Mouse (Mus musculus): Measurements from ENCODE around the gene Cavin1.

The Cavin1 gene

GRCm38 (mm10) chr11:100970557-100970937, at the start of gene Cavin1:
TSS of gene Cavin1 (minus strand) at chr11:100970887.
- peak; percentile 15 for DNase-seq

GRCm38 (mm10) chr11:101011641-101012040, 41.0 kb upstream of the Cavin1 start:
- no peak for DNase-seq

DNA sequence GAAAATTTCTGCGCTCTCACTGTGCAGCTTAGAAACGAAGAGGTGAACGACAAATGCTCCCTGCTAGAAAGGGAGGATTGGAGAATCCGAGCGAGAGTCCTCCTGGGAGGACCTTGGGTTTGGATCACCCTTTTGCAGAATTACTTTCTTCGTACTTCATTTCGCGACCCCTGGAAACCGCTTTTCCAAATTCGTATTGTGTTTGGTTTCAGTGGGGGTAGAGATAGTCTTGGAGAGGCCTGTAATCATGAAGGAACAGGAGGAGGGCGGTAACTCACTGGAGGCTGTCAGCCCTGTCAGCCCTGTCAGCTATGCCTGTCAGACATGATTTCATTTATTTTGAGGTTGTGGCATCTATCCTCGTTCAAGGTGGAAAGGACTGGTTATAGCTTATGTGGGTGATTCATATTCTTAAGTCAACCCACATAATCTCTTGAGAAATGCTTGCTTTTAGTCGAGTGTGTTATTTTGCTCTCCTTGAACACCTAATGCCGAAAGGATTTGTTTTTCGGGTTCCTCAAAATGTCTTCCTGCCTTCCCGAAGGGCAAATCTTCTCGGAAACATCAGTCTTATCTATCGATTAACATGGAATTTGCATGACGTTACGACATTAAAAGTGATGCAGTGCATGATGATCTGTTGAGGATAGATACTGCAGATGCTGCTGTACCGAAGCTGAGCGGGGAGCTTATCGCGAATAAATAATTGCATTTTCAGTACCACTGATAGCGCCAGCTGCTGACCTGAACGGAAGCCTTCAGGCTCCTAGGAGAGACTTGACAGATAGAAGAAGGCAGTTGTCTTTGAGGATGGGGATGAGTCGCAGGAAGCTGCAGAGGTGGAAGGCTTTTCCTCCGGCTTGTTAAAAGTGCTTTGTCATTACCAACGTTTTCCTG, 39.4 kb upstream of the Cavin1 start:
- DNase-seq = peak; percentile 27 to 34

DNA sequence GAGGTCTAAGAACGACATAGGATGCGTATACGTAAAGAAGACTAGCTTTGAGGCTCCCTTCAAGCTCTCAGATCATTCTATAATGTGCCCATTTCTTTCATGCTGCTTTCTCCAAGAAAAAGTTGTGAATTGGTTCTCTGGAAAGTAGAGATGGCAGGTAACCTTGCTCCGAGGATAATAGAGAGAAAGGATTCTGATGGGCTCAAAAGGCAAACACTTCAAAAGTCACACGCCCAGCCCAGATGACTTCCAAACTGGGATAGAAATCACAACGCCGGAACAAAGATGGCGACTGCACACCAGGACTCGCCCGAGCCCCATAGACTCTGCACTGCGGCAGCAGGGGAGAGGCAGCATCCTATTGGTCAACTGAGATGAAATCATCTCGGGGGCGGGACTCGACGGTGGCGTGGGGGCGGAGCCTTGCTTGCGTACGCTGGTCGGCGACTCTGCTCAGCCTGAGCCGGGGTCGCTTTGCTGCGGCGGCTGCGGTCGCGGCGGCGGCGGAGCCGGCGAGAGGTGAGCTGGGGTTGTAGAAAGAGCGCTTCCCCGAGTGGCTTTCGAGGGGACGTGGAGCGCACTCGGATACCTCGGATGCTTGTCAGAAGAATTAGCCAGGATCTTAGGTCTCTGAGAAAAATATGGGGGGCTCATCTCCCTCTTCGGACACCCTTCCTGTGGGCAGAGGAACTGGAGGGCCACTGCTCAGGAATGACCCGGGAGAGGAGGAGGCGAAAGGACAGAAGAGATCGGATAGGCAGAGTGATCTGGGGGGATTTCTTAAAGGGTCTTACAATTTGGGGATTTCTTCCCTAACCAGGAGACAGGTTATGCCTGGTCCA, 38.6 kb upstream of the Cavin1 start, which contains the start of gene Atp6v0a1:
TSS of gene Atp6v0a1 (plus strand) at position 407 of the 842 bp plus-strand sequence.
- peak; percentile 97 to 99 for DNase-seq

DNA sequence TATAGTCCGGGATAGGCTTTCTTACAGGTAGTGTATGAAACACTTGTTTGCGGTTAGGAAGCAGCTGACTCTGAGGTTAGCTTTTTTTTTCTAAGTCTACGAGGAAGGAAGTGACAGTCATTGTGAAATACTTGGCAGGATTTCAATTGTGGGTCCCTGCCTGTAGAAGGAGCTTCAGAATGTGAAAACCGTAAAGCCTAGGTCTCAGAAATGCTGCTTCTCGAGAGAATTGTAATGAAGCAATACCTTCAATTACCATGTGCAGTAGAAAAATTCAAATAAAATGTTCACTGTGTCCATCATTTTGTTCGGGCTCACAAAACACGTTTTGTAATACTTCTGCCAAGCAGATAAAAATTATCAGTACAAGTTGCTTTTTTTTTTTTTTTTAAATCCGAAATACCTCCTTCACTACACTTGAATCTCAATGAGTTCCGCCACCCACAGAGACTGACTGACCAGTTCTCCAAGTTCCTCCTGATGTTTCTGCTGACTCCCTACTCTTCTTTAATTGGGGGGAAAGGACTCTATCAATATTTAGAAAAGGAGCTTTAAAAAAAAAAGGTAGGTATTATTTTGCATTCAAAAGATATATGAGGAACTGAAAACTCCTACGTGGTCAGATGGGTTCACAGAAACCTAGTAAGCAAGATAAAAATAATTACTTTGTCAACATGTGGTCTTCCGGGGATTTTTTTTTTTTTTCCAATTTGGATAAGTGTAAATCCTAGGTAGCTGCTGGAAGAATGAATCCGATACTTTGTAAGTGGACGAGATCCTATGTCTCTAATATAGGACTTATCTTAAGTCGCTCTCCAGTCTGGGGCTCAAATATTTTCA, 37.7 kb upstream of the Cavin1 start:
- peak; percentile 73 to 80 for DNase-seq

DNA sequence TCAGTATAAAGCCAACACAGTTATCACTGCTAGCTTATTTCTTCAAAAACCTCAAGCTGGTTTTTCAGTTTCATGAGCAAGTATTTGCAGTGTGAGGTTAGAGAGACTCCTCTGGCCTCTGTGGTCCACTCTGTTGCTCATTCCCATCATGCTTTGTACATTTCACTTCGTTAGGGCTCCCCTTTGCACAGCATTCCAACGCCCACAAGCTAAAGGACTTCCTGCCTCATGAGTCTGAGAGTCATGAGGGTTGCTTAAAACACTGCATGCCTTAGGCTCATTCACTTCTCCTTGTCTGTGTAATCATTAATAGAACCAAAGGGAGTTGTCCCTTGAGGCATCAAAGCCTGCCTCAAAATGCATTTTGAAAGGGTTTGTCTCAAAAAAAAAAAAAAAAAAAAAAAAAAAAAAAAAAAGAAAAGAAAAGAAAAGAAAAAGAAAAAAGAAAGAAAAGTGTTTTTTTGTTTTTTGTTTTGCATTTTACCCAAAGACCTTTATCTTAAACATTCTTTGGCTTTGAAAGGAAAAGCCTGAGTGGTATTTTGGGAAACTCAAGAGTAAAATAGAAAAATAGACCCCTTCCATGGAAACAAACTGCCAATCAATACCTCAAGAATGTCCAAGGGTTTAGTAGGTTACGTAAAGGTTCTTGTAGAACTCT, 32.5 kb upstream of the Cavin1 start:
- no peak for DNase-seq

DNA sequence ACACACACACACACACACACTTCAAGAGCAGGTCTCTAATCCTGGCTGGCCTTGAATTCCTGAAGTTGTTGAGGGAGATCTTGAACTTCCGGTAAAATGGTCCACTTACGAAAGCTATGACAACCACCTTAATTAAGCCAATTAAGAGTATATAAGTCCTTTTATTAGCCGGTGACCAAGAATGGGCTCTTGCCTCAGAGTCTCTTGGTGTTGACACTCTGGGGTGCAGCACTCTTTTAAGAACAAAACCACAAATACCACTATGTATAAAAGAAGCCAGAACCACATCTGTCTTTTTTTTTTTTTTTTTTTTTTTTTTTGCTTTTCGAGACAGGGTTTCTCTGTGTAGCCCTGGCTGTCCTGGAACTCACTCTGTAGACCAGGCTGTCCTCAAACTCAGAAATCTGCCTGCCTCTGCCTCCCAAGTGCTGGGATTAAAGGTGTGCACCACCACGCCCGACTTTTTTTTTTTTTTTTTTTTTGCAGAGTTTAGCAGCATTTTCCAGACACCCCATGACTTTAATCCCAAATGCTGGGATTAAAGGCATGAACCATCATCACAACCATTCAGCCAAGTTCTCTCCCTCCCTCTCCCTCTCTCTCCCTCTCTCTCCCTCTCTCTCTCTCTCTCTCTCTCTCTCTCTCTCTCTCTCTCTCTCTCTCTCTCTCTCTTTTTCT, 31.3 kb upstream of the Cavin1 start:
- peak in 1 of 2 experiments; percentile 8 for DNase-seq

GRCm38 (mm10) chr11:100999254-100999653, 28.6 kb upstream of the Cavin1 start:
- DNase-seq = no peak

DNA sequence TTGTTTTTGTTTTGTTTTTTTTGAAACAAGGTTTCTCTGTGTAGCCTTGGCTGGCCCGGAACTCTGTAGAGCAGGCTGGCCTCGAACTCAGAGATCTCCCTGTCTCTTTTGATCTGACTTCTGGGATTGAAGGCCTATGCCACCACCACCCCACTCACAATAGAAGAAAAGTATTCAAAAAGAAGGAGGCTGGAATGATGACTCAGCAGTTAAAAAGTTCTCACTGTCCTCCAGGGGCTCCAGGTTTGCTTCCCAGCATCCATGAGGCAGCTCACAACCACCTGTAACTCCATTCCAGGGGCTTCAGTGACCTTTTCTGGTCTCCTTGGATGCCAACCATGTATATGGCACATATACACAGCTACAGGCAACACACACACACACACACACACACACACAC, 28.1 kb upstream of the Cavin1 start:
- DNase-seq = no peak

DNA sequence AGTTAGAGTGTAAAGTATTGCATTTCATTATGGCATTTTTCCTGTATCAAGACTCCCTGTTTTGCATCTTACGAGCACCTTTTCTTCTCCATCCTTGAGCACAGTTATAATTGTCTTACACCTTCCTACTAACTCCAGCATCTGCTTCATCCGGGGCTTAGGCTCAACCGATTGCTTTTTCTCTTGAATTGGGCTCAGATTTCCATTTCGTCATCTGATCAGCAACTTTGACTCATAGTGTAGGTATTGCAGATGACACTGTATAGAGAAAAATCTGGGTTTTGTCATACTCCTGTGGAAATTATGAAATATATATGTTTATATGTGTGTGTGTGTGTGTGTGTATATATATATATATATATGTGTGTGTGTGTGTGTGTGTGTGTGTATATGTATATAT, 25.8 kb upstream of the Cavin1 start:
- DNase-seq = no peak

DNA sequence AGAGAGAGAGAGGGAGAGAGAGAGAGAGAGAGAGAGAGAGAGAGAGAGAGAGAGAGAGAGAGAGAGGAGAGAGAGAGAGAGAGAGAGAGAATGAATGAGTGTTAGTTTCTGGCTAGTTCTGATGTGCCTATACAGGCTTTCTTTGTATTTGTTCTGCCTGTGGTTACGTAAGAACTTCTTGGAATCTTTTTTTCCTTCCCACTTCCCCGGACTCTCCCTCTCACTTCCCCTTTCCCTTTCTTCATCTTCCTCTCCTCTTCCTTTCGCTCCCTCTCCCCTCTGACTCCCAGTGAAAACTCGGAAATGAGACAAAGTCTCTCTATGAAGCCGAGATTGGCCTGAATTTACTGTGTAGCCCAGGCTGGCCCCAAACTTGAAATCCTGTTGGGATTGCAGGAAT, 24.0 kb upstream of the Cavin1 start:
- no peak for DNase-seq

- DNase-seq = no peak
Measured at GRCm38 (mm10) chr11:100994233-100994632, 23.5 kb upstream of the Cavin1 start.

DNA sequence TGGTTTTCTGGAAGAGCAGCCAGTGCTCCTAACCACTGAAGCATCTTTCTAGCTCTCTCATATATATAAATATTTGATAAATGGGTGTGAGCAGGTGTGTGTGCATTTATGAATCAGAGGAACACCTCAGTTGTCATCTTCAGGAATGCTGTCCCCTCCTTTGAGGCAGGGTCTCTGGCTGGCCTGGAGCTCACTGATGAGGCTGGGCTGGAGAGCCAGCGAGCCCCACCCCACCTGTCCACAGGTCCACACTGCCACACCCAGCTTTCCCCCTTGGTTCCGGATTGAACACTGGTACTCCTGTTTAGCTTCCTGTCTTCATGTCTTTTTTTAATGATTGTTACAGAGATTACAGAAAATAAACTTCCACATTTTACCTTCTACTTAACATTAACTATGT, 22.8 kb upstream of the Cavin1 start:
- no peak for DNase-seq

GRCm38 (mm10) chr11:100991027-100991534, 20.4 kb upstream of the Cavin1 start:
- no peak for DNase-seq

DNA sequence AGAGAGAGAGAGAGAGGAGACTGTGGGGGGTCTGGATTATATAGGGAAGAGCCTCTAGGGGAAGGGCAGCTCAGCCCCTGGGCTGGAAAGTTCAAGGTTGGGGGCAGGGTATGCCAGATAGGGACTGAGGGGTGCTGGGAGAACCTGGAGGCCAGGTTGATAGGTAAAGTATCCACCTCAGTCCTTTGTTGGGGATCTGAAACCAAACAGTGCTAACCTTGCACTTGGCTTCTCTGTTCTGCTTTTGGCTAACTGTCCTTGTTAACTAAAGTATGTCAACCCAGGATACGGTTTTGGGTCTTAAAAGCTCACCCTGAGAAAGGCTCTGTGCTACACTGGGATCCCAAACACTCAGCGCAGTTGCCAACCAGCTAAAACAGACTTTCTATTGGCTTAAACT, 19.0 kb upstream of the Cavin1 start:
- peak; percentile 14 to 22 for DNase-seq

DNA sequence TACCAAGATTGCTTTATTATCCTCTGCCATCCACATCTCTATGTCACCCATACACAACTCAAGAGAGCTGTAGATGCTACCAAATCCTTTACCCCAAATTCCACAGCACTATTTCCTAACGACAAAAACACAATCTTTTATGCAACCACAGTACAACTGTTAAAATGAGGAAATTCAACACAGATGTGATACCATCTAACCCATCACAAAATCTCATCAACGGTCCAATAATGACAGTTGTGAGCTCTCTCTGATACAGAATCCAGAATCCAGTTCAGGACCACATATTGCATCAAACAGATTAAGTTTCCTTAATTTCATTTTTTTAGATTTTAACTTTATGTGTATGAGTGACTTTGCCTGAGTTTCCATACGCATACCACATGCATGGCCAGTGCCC, 18.0 kb upstream of the Cavin1 start:
- no peak for DNase-seq

DNA sequence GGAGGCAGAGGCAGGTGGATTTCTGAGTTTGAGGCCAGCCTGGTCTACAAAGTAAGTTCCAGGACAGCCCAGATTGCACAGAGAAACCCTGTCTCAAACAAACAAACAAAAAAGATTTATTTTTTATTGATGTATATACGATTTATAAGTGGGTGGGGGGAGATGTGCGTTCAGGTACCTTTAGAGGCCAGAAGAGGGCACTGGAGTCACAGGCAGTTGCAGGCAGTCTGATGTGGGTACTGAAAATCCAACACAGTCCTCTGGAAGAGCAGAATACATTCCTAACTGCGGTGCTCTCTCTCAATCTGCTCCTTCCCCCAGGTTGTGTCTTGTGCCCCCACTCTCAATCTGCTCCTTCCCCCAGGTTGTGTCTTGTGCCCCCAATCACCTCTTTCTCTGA, 14.9 kb upstream of the Cavin1 start:
- peak in 1 of 2 experiments; percentile 38 for DNase-seq

DNA sequence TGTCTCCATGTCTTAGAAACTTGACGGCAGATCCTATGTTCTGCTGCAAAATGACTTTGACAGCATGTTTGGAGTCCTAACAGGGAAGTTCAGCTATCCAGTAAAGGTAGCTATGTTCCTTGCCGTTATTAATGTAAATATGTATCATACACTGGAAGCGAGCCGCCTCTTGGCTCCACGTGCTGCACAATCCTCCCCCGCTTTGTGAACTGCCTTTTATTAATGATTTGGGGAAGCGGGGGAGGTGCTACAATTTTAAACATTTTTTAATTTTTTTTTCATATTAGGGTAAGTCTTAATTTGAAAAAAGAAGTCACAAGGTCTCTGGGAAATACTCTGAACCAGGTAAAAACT, 13.1 kb upstream of the Cavin1 start:
- no peak for DNase-seq

- DNase-seq = peak; percentile 86 to 88
Measured at GRCm38 (mm10) chr11:100983125-100983777, 12.6 kb upstream of the Cavin1 start.

DNA sequence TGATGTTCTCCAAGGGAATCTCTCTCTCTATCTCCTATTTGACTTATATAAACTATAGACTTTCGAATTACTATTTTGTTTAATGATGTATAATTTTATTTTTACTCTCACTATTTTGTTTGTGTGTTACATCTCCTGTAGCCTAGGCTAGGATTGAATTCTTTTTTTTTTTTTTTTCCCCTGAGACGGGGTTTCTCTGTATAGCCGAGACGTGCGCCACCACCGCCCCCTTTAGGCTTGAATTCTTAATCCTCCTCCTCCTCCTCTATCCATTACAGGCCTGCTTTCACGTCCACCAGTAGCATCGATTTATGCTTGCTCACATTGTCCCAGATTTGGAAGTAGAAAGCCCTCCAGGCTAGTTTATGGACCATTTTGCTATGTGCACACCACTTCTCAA, 11.4 kb upstream of the Cavin1 start:
- DNase-seq = no peak

DNA sequence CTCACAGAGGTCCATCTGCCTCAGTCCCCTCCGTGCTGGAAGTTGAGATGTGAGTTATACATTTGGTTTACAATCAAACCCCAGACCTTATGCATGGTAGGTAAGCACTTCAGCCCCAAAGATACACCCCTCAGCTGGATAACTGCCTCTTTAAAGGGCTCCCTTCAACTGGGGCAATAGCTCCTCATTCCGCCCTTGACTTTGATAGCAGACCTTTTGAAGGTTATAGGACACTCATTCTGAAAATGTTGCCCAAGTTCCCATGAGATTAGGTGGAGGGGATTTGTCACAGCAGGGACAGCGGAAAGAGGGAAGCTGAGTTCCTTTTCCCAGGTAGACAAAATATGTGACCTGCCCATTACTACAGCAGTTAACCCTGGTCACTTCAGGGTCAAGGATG, 10.5 kb upstream of the Cavin1 start:
- DNase-seq = no peak
